Mouse (Mus musculus): ENCODE data around the gene Simc1. TPM values are rescaled to one million over a fixed set of nuclear protein-coding genes. Genes with fewer than 3 reads are reported as not detected.
A peak's percentile ranks its signal among the peaks of the same experiment; 100 is the strongest.

Gene Simc1
- total and polyA plus RNA-seq, 3 experiments, result 4.9 to 11.9 TPM; not detected in 1

GRCm38 (mm10) chr13:54504611-54505260 lies 1.2 kb downstream of the Simc1 start:
- TF ChIP-seq TBP (IDR thresholded peaks at IDR 0.05; ENCODE audit: low read depth, low read length) (no peak), MAZ (IDR thresholded peaks at IDR 0.05; ENCODE audit: low read depth, low read length) (no peak), MAX (IDR thresholded peaks at IDR 0.05; ENCODE audit: low read length) (no peak), GATA1 (IDR thresholded peaks at IDR 0.05; ENCODE audit: low read depth, low read length) (no peak), RCOR1 (IDR thresholded peaks at IDR 0.05; ENCODE audit: low read depth, low read length) (no peak), MEF2A (IDR thresholded peaks at IDR 0.05; ENCODE audit: extremely low read depth, insufficient replicate concordance, low read depth, low read length, poor library complexity, severe bottlenecking) (no peak), NRF1 (IDR thresholded peaks at IDR 0.05; ENCODE audit: insufficient read depth, low read depth, low read length, poor library complexity, severe bottlenecking) (no peak), CHD2 (IDR thresholded peaks at IDR 0.05; ENCODE audit: low read length) (no peak), KAT2A (conservative IDR thresholded peaks at IDR 0.05; ENCODE audit: low read depth, low read length) (no peak)
- Histone ChIP-seq H3K36me3 (ENCODE audit: control insufficient read depth in 1 of 2, insufficient read depth in 2 of 2, low read length in 2 of 2) (peaks cover 0 to 23% of the 10 kb centered on the region in 2 experiments; a peak in 3 of 4 replicates), H3K27me3 (ENCODE audit: control insufficient read depth in 1 of 2, insufficient read depth in 2 of 2, low read length in 2 of 2) (no peaks in the 10 kb centered on the region), H3K4me3 (ENCODE audit: control insufficient read depth in 1 of 2, insufficient read depth in 1 of 2, low read depth in 2 of 2, low read length in 2 of 2) (peak overlapping the region; percentile 68 to 86), H3K79me2 (ENCODE audit: control insufficient read depth, insufficient read depth, low read length, poor library complexity) (peaks cover 14% of the 10 kb centered on the region), H3K27ac (ENCODE audit: control insufficient read depth, low read depth, low read length) (no peak overlapping the region), H3K4me1 (ENCODE audit: control insufficient read depth in 1 of 2, insufficient read depth in 2 of 2, low read length in 2 of 2) (peaks cover 13 to 14% of the 10 kb centered on the region in 2 experiments), H3K9ac (ENCODE audit: control insufficient read depth, low read depth, low read length, poor library complexity, severe bottlenecking) (peak overlapping the region; percentile 76), H3K9me3 (replicated peaks; ENCODE audit: insufficient read depth, low read length) (no peaks in the 10 kb centered on the region)
- DNase-seq (ENCODE audit: low read depth, low spot score), result peak; percentile 57

GRCm38 (mm10) chr13:54505920-54506319 lies 2.3 kb downstream of the Simc1 start:
- Histone ChIP-seq H3K27ac (ENCODE audit: control insufficient read depth, low read depth, low read length) (no peak overlapping the region), H3K79me2 (ENCODE audit: control insufficient read depth, insufficient read depth, low read length, poor library complexity) (peaks cover 14% of the 10 kb centered on the region), H3K4me1 (ENCODE audit: control insufficient read depth in 1 of 2, insufficient read depth in 2 of 2, low read length in 2 of 2) (peaks cover 13% of the 10 kb centered on the region in 2 experiments), H3K9ac (ENCODE audit: control insufficient read depth, low read depth, low read length, poor library complexity, severe bottlenecking) (no peak overlapping the region), H3K27me3 (ENCODE audit: control insufficient read depth in 1 of 2, insufficient read depth in 2 of 2, low read length in 2 of 2) (no peaks in the 10 kb centered on the region), H3K36me3 (ENCODE audit: control insufficient read depth in 1 of 2, insufficient read depth in 2 of 2, low read length in 2 of 2) (peaks cover 2 to 23% of the 10 kb centered on the region in 2 experiments), H3K9me3 (replicated peaks; ENCODE audit: insufficient read depth, low read length) (no peaks in the 10 kb centered on the region), H3K4me3 (ENCODE audit: control insufficient read depth in 1 of 2, insufficient read depth in 1 of 2, low read depth in 2 of 2, low read length in 2 of 2) (no peak overlapping the region)
- TF ChIP-seq SIN3A (IDR thresholded peaks at IDR 0.05; ENCODE audit: low read length) (no peak), ZKSCAN1 (IDR thresholded peaks at IDR 0.05; ENCODE audit: low read depth, low read length) (no peak), TAL1 (IDR thresholded peaks at IDR 0.05; ENCODE audit: low read length) (no peak), BHLHE40 (IDR thresholded peaks at IDR 0.05; ENCODE audit: borderline replicate concordance, low read depth, low read length) (no peak)
- DNase-seq (ENCODE audit: low read depth, low spot score), result no peak

GRCm38 (mm10) chr13:54520221-54520620 lies 16.6 kb downstream of the Simc1 start:
- peak; percentile 59 for DNase-seq (ENCODE audit: low read depth, low spot score)
- no peaks in the 10 kb centered on the region for H3K27me3 ChIP-seq (ENCODE audit: control insufficient read depth in 1 of 2, insufficient read depth in 2 of 2, low read length in 2 of 2)
- H3K27ac ChIP-seq (ENCODE audit: control insufficient read depth, low read depth, low read length), result no peak overlapping the region
- no peaks in the 10 kb centered on the region for H3K4me1 ChIP-seq (ENCODE audit: control insufficient read depth in 1 of 2, insufficient read depth in 2 of 2, low read length in 2 of 2)
- H3K9me3 ChIP-seq (replicated peaks; ENCODE audit: insufficient read depth, low read length), result no peaks in the 10 kb centered on the region
- H3K9ac ChIP-seq (ENCODE audit: control insufficient read depth, low read depth, low read length, poor library complexity, severe bottlenecking), result no peak overlapping the region
- no peaks in the 10 kb centered on the region; a peak in 1 of 4 replicates for H3K36me3 ChIP-seq (ENCODE audit: control insufficient read depth in 1 of 2, insufficient read depth in 2 of 2, low read length in 2 of 2)
- H3K4me3 ChIP-seq (ENCODE audit: control insufficient read depth in 1 of 2, insufficient read depth in 1 of 2, low read depth in 2 of 2, low read length in 2 of 2), result no peak overlapping the region
- TF ChIP-seq MAFK (IDR thresholded peaks at IDR 0.05; ENCODE audit: borderline replicate concordance, low read depth, low read length) (no peak), RAD21 (IDR thresholded peaks at IDR 0.05; ENCODE audit: low read depth, low read length) (peak; percentile 29), ZNF384 (IDR thresholded peaks at IDR 0.05; ENCODE audit: low read depth, low read length) (peak; percentile 76), SMC3 (IDR thresholded peaks at IDR 0.05; ENCODE audit: low read depth, low read length) (peak; percentile 56), MAX (IDR thresholded peaks at IDR 0.05; ENCODE audit: low read length) (no peak), CTCF (IDR thresholded peaks at IDR 0.05 in 2 of 3, conservative IDR thresholded peaks at IDR 0.05 in 1 of 3; ENCODE audit: control insufficient read depth in 1 of 3, insufficient read depth in 1 of 3, low read depth in 2 of 3, low read length in 3 of 3, poor library complexity in 1 of 3, severe bottlenecking in 1 of 3) (peak; percentile 35 to 67 (median 59); a peak in 5 of 6 replicates)
- no peaks in the 10 kb centered on the region for H3K79me2 ChIP-seq (ENCODE audit: control insufficient read depth, insufficient read depth, low read length, poor library complexity)

All from MEL (cell line).